Mouse (Mus musculus): ENCODE results near the gene Zscan5b. TPM values are rescaled to one million over a fixed set of nuclear protein-coding genes. Genes with fewer than 3 reads are reported as not detected.

Gene Zscan5b
- polyA plus RNA-seq, 1 experiment from 2014 or later: not detected

Other genes with a start within 250 kb of the Zscan5b start
- gene Vmn1r65, start 211.3 kb upstream of the Zscan5b start, polyA plus RNA-seq (2014; fragmentation: Nextera tagmentation; extraction: Ambion mirVana): not detected in 2 replicates
- gene Nlrp4c, start 177.1 kb upstream of the Zscan5b start, polyA plus RNA-seq (2014; fragmentation: Nextera tagmentation; extraction: Ambion mirVana): not detected in 2 replicates
- 14.6 and 18.1 TPM in 2 replicates for gene Zfp787, start 66.3 kb upstream of the Zscan5b start, polyA plus RNA-seq (2014; fragmentation: Nextera tagmentation; extraction: Ambion mirVana)
- 43.5 and 52.4 TPM in 2 replicates for gene Zfp444, start 50.1 kb upstream of the Zscan5b start, polyA plus RNA-seq (2014; fragmentation: Nextera tagmentation; extraction: Ambion mirVana)
- gene Galp, start 25.2 kb upstream of the Zscan5b start, polyA plus RNA-seq (2014; fragmentation: Nextera tagmentation; extraction: Ambion mirVana): not detected in 2 replicates
- gene Epp13, start 30.4 kb downstream of the Zscan5b start, polyA plus RNA-seq (2014; fragmentation: Nextera tagmentation; extraction: Ambion mirVana): not detected in 2 replicates
- 8.7 and 9.0 TPM in 2 replicates for gene Zfp667, start 64.3 kb downstream of the Zscan5b start, polyA plus RNA-seq (2014; fragmentation: Nextera tagmentation; extraction: Ambion mirVana)
- 5.2 and 5.8 TPM in 2 replicates for gene Zfp583, start 109.0 kb downstream of the Zscan5b start, polyA plus RNA-seq (2014; fragmentation: Nextera tagmentation; extraction: Ambion mirVana)
- 2.1 and 2.3 TPM in 2 replicates for gene Gm3854, start 121.5 kb downstream of the Zscan5b start, polyA plus RNA-seq (2014; fragmentation: Nextera tagmentation; extraction: Ambion mirVana)
- gene Zfp78, start 141.0 kb downstream of the Zscan5b start, polyA plus RNA-seq (2014; fragmentation: Nextera tagmentation; extraction: Ambion mirVana): 3.3 and 4.5 TPM in 2 replicates
- 8.9 and 11.6 TPM in 2 replicates for gene Zfp28, start 161.0 kb downstream of the Zscan5b start, polyA plus RNA-seq (2014; fragmentation: Nextera tagmentation; extraction: Ambion mirVana)
- gene Smim17, start 176.4 kb downstream of the Zscan5b start, polyA plus RNA-seq (2014; fragmentation: Nextera tagmentation; extraction: Ambion mirVana): not detected in 2 replicates
- gene Gm20715, start 188.0 kb downstream of the Zscan5b start, polyA plus RNA-seq (2014; fragmentation: Nextera tagmentation; extraction: Ambion mirVana): not detected in 2 replicates
- 0.13 TPM in 1 of 2 replicates, not detected in the other for gene Olfr1344, start 216.4 kb downstream of the Zscan5b start, polyA plus RNA-seq (2014; fragmentation: Nextera tagmentation; extraction: Ambion mirVana)
- not detected in 2 replicates for gene Olfr1336, start 233.9 kb downstream of the Zscan5b start, polyA plus RNA-seq (2014; fragmentation: Nextera tagmentation; extraction: Ambion mirVana)
- gene Olfr1346, start 244.8 kb downstream of the Zscan5b start, polyA plus RNA-seq (2014; fragmentation: Nextera tagmentation; extraction: Ambion mirVana): not detected in 2 replicates